ENCODE assay signal across 7 mouse cellular contexts in genomic region chr13:10309811-10310210, GRCm38 (mm10).
"Had no signal": no experiment of that assay in that cellular context is flagged by ENCODE, and none has a peak within 500 bp of the region (broad histone marks: within the 10 kb centered on the region; RNA-seq: fewer than 3 reads in every experiment).

No protein-coding gene starts in this region.

- DNase-seq: kidney, adult 9 months; kidney, postnatal 4 days; left cerebral cortex, postnatal 4 days; lung, postnatal 4 days; midbrain, embryonic 14.5 days; right cerebral cortex, postnatal 14 days; thymus, postnatal 4 days had no signal
